8 mouse cellular contexts compared by ENCODE assay signal in genomic region chr19:43662176-43662967, GRCm38 (mm10). TPM values are rescaled to one million over a fixed set of nuclear protein-coding genes. Genes with fewer than 3 reads are reported as not detected.
DNase-seq lines count a peak whose midpoint lies in the region; ATAC-seq and TF ChIP-seq lines count a peak whose summit lies in the region.

No protein-coding gene starts in this region.

- no peak overlapping the region for H3K9ac ChIP-seq in lung, embryonic 14.5 days
- 0 out of 2 replicates have a peak overlapping the region, but pooled peaks have one; percentile 1 for H3K9ac ChIP-seq in midbrain, embryonic 15.5 days

- peak; percentile 46; the same call in 1 of the 2 replicates for TF ChIP-seq CTCF in lung, embryonic 14.5 days (IDR thresholded peaks at IDR 0.05; ENCODE audit: low read depth)

- H3K36me3 ChIP-seq in lung, embryonic 14.5 days (ENCODE audit: insufficient read depth) = peaks cover 31% of the 10 kb centered on the region
- 0 out of 2 replicates have a peak, but pooled peaks cover 9% of the 10 kb centered on the region for H3K36me3 ChIP-seq in midbrain, embryonic 15.5 days (replicated peaks)

- no peaks in the 10 kb centered on the region for H3K9me3 ChIP-seq in lung, embryonic 14.5 days (ENCODE audit: low read depth, low read length)
- H3K9me3 ChIP-seq in midbrain, embryonic 15.5 days = no peaks in the 10 kb centered on the region

- no peak overlapping the region for H3K27ac ChIP-seq in lung, embryonic 14.5 days (ENCODE audit: low read depth)
- H3K27ac ChIP-seq in midbrain, embryonic 15.5 days = no peak overlapping the region

- WGBS in lung, embryonic 14.5 days = 41% methylated on average over 19 of the region's 19 CpGs
- WGBS in midbrain, embryonic 15.5 days = 31% methylated on average over 19 of the region's 19 CpGs

- no peak overlapping the region for H3K4me2 ChIP-seq in lung, embryonic 14.5 days
- H3K4me2 ChIP-seq in midbrain, embryonic 15.5 days = no peak overlapping the region

- H3K4me3 ChIP-seq in lung, embryonic 14.5 days (ENCODE audit: low read depth, low read length) = no peak overlapping the region
- no peak overlapping the region for H3K4me3 ChIP-seq in midbrain, embryonic 15.5 days

- no peaks in the 10 kb centered on the region for H3K27me3 ChIP-seq in lung, embryonic 14.5 days (ENCODE audit: insufficient read depth, low read length)
- H3K27me3 ChIP-seq in midbrain, embryonic 15.5 days (replicated peaks) = no peaks in the 10 kb centered on the region

- peak; percentile 42 for DNase-seq in adrenal gland, postnatal 10 days
- DNase-seq in adrenal gland, postnatal 36 days = no peak
- DNase-seq in lung, embryonic 14.5 days = peak; percentile 44
- no peak for DNase-seq in lung, postnatal 25 days (ENCODE audit: low spot score)
- DNase-seq in kidney, adult 8-10 months = peak; percentile 46 to 61
- DNase-seq in urinary bladder, postnatal 4 days (ENCODE audit: low spot score in 2 of 2) = no peak

- H3K4me1 ChIP-seq in lung, embryonic 14.5 days (ENCODE audit: insufficient read depth) = no peaks in the 10 kb centered on the region
- H3K4me1 ChIP-seq in midbrain, embryonic 15.5 days = peaks cover 9% of the 10 kb centered on the region; the same call in 1 of the 2 replicates

- ATAC-seq in lung, embryonic 14.5 days (ENCODE audit: insufficient read depth) = peak; percentile 24; the same call in 1 of the 2 replicates
- peak; percentile 67 for ATAC-seq in midbrain, embryonic 15.5 days (replicated peaks)
- no peak for ATAC-seq in inflammation-experienced regulatory T-cells, adult 6 months

RNA-seq across cellular contexts. Expression of gene Slc25a28, which starts 12.3 kb away (rescaled TPM):
- 10 to 100 TPM; 54.9 to 59.2 TPM for total RNA-seq in adrenal gland, postnatal 10 days (2021)
- total RNA-seq in adrenal gland, postnatal 36 days (2021) = 10 to 100 TPM; 54.2 to 91.4 TPM
- 12.1 and 13.0 TPM in 2 replicates for polyA plus RNA-seq in lung, embryonic 14.5 days (2014; fragmentation: Nextera tagmentation; extraction: Ambion mirVana)
- polyA plus RNA-seq in midbrain, embryonic 15.5 days (2015; fragmentation: Nextera tagmentation; extraction: Ambion mirVana) = 14.4 and 16.7 TPM in 2 replicates
- polyA plus RNA-seq in inflammation-experienced regulatory T-cells, adult 6 months (2017; shearing (Covaris generic)) = 10 to 100 TPM in 2 of 3 experiments, 1 to 10 TPM in 1; 4.6 to 14.1 (median 12.4) TPM

RNA-seq across cellular contexts. Expression of gene Entpd7, which starts 27.1 kb away (rescaled TPM):
- 10 to 100 TPM; 14.2 to 15.5 TPM for total RNA-seq in adrenal gland, postnatal 10 days (2021)
- 10 to 100 TPM; 21.2 to 27.1 TPM for total RNA-seq in adrenal gland, postnatal 36 days (2021)
- 15.1 and 15.2 TPM in 2 replicates for polyA plus RNA-seq in lung, embryonic 14.5 days (2014; fragmentation: Nextera tagmentation; extraction: Ambion mirVana)
- 7.8 and 10.4 TPM in 2 replicates for polyA plus RNA-seq in midbrain, embryonic 15.5 days (2015; fragmentation: Nextera tagmentation; extraction: Ambion mirVana)
- polyA plus RNA-seq in inflammation-experienced regulatory T-cells, adult 6 months (2017; shearing (Covaris generic)) = 10 to 100 TPM in 1 of 3 experiments, 1 to 10 TPM in 2; 6.7 to 10.7 (median 7.2) TPM

RNA-seq across cellular contexts. Expression of gene Nkx2-3, which starts 50.2 kb away (rescaled TPM):
- total RNA-seq in adrenal gland, postnatal 10 days (2021) = under 1 TPM in 1 of 2 experiments, not detected in 1; 0.12 TPM
- total RNA-seq in adrenal gland, postnatal 36 days (2021) = not detected
- not detected in 2 replicates for polyA plus RNA-seq in lung, embryonic 14.5 days (2014; fragmentation: Nextera tagmentation; extraction: Ambion mirVana)
- polyA plus RNA-seq in midbrain, embryonic 15.5 days (2015; fragmentation: Nextera tagmentation; extraction: Ambion mirVana) = 0.40 and 0.98 TPM in 2 replicates
- not detected for polyA plus RNA-seq in inflammation-experienced regulatory T-cells, adult 6 months (2017; shearing (Covaris generic))

Comparison
In these comparisons a context has a peak if more than half of its experiments do, and no peak if none do; other contexts are left out.
1. DNase-seq: peak in adrenal gland, postnatal 10 days (single experiment), lung, embryonic 14.5 days (single experiment) and kidney, adult 8-10 months (2 of 2); none in adrenal gland, postnatal 36 days (0 of 2), lung, postnatal 25 days (single experiment) and urinary bladder, postnatal 4 days (0 of 2).